Mouse (Mus musculus): ENCODE data around the gene Acbd4.

DNA sequence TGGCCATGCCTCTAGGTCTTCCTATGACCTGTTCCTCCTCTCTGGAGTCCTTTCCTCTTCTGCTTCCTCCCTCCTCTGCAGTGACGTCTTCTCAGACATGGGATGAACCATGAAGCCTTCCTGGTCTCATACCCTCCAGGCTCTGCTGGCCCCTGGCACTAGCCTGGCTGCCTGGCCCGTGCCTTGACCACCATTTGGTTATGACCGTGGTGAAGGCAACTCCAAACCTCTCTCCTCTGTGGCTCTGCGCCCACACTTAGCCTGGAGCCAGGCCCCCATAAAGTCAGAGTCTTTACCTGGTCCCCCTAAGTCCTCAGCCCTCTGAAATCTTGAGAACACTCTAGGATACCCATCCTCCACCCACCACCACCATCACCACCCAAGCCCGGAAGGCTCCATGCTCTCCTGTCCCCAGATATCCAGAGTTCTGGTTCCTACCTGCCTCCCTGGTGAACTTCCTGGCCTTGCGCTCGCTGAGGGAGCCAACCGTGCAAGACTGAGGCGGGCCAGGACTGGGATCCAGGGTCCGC, 27.3 kb upstream of the Acbd4 start:
- TF ChIP-seq CTCF (conservative IDR thresholded peaks at IDR 0.05; ENCODE audit: low read length): no peak
- TF ChIP-seq NANOG (IDR thresholded peaks at IDR 0.05; ENCODE audit: borderline replicate concordance, low read length): no peak
- no peak for TF ChIP-seq POU5F1 (IDR thresholded peaks at IDR 0.05; ENCODE audit: borderline replicate concordance, low read length)

Measured in E14TG2a.4 (cell line).